Mouse (Mus musculus): ENCODE measurements around the gene Cntnap2. TPM values are rescaled to one million over a fixed set of nuclear protein-coding genes. Genes with fewer than 3 reads are reported as not detected.
"Not testable (repeated sequence)": the region's sequence is repeated elsewhere in the genome, so short reads cannot be mapped to it uniquely, and the experiment has no call there.

Gene Cntnap2
- total RNA-seq, 2 experiments from 2014 or later = 100 to 104 TPM

GRCm38 (mm10) chr6:47050319-47051222 lies 1991.4 kb downstream of the Cntnap2 start:
- intact Hi-C loops (cut with DNase I) = no loop called here
- no peak for DNase-seq

- intact Hi-C loops (cut with DNase I) = no loop called here
- no peak for DNase-seq
Observed at GRCm38 (mm10) chr6:47061341-47061740, 2002.2 kb downstream of the Cntnap2 start.

- DNase-seq = no peak
- intact Hi-C loops (cut with DNase I) = no loop called here
Observed at GRCm38 (mm10) chr6:47089998-47090397, 2030.8 kb downstream of the Cntnap2 start.

- no peak for DNase-seq
- intact Hi-C loops (cut with DNase I) = no loop called here
Observed at GRCm38 (mm10) chr6:47104951-47105350, 2045.8 kb downstream of the Cntnap2 start.

GRCm38 (mm10) chr6:47109582-47110220 lies 2050.5 kb downstream of the Cntnap2 start:
- intact Hi-C loops (cut with DNase I) = no loop called here
- no peak for DNase-seq

GRCm38 (mm10) chr6:47134063-47134462 lies 2074.9 kb downstream of the Cntnap2 start:
- intact Hi-C loops (cut with DNase I); DNase-seq: not testable (repeated sequence)

- intact Hi-C loops (cut with DNase I); DNase-seq: not testable (repeated sequence)
Observed at GRCm38 (mm10) chr6:47153018-47153417, 2093.9 kb downstream of the Cntnap2 start.

- intact Hi-C loops (cut with DNase I) = not testable (repeated sequence)
- DNase-seq = peak; percentile 40
Observed at GRCm38 (mm10) chr6:47174580-47175294, 2115.6 kb downstream of the Cntnap2 start.

- DNase-seq = not testable (repeated sequence)
Observed at GRCm38 (mm10) chr6:47175356-47176156, 2116.4 kb downstream of the Cntnap2 start.

GRCm38 (mm10) chr6:47176157-47176555 lies 2117.0 kb downstream of the Cntnap2 start:
- DNase-seq; intact Hi-C loops (cut with DNase I): not testable (repeated sequence)

More at GRCm38 (mm10) chr6:47175356-47176156, 2116.4 kb downstream of the Cntnap2 start:
- intact Hi-C loops (cut with DNase I) = not testable (repeated sequence)

- DNase-seq; intact Hi-C loops (cut with DNase I): not testable (repeated sequence)
Observed at GRCm38 (mm10) chr6:47181372-47181771, 2122.2 kb downstream of the Cntnap2 start.

- DNase-seq = no peak
- intact Hi-C loops (cut with DNase I) = no loop called here
Observed at GRCm38 (mm10) chr6:47182252-47182651, 2123.1 kb downstream of the Cntnap2 start.

- DNase-seq = no peak
- intact Hi-C loops (cut with DNase I) = no loop called here
Observed at GRCm38 (mm10) chr6:47182756-47183155, 2123.6 kb downstream of the Cntnap2 start.

GRCm38 (mm10) chr6:47183850-47184249 lies 2124.7 kb downstream of the Cntnap2 start:
- DNase-seq; intact Hi-C loops (cut with DNase I): not testable (repeated sequence)

GRCm38 (mm10) chr6:47188193-47188592 lies 2129.0 kb downstream of the Cntnap2 start:
- peak; percentile 50 for DNase-seq
- intact Hi-C loops (cut with DNase I) = no loop called here

GRCm38 (mm10) chr6:47188596-47188995 lies 2129.4 kb downstream of the Cntnap2 start:
- DNase-seq; intact Hi-C loops (cut with DNase I): not testable (repeated sequence)

- DNase-seq = no peak
- intact Hi-C loops (cut with DNase I) = no loop called here
Observed at GRCm38 (mm10) chr6:47190282-47190681, 2131.1 kb downstream of the Cntnap2 start.

GRCm38 (mm10) chr6:47191277-47191800 lies 2132.2 kb downstream of the Cntnap2 start:
- intact Hi-C loops (cut with DNase I) = no loop called here
- DNase-seq = peak; percentile 42

GRCm38 (mm10) chr6:47191940-47192339 lies 2132.8 kb downstream of the Cntnap2 start:
- no peak for DNase-seq

GRCm38 (mm10) chr6:47192478-47192877 lies 2133.3 kb downstream of the Cntnap2 start:
- intact Hi-C loops (cut with DNase I) = no loop called here
- DNase-seq = no peak

More at GRCm38 (mm10) chr6:47191940-47192339, 2132.8 kb downstream of the Cntnap2 start:
- intact Hi-C loops (cut with DNase I) = no loop called here
